Mouse (Mus musculus) spleen, postnatal 14 days (tissue): ENCODE data around the gene Adcy2.

ENCODE experiments used
- DNase-seq, 2 experiments: peaks; one replicate each; pipeline ENCODE4 v3.0.0; 2021 to 2022; ENCODE audit warnings: low spot score in 2 of 2

The Adcy2 gene

GRCm38 (mm10) chr13:68998918-68999801 is at the start of gene Adcy2:
Gene Adcy2 (minus strand): TSS chr13:68999541.
- DNase-seq: no peak

- DNase-seq: no peak
These were observed 37.8 kb upstream of the Adcy2 start for GRCm38 (mm10) chr13:69036991-69037597.

GRCm38 (mm10) chr13:69034621-69035020 is 35.3 kb upstream of the Adcy2 start:
- no peak for DNase-seq

- no peak for DNase-seq
These were observed 34.2 kb upstream of the Adcy2 start for GRCm38 (mm10) chr13:69033532-69033931.

- no peak for DNase-seq
These were observed 29.9 kb upstream of the Adcy2 start for GRCm38 (mm10) chr13:69029078-69029757.

- DNase-seq: no peak
These were observed 25.6 kb upstream of the Adcy2 start for GRCm38 (mm10) chr13:69024964-69025363.

- no peak for DNase-seq
These were observed 23.9 kb upstream of the Adcy2 start for GRCm38 (mm10) chr13:69023239-69023638.

- DNase-seq: no peak
These were observed 21.2 kb upstream of the Adcy2 start for GRCm38 (mm10) chr13:69020574-69020973.

GRCm38 (mm10) chr13:69006915-69007314 is 7.6 kb upstream of the Adcy2 start:
- DNase-seq: no peak

GRCm38 (mm10) chr13:69006091-69006490 is 6.8 kb upstream of the Adcy2 start:
- DNase-seq: no peak

- no peak for DNase-seq
These were observed 5.1 kb upstream of the Adcy2 start for GRCm38 (mm10) chr13:69004406-69004805.

GRCm38 (mm10) chr13:69002631-69003030 is 3.3 kb upstream of the Adcy2 start:
- no peak for DNase-seq

- DNase-seq: no peak
These were observed 2.8 kb upstream of the Adcy2 start for GRCm38 (mm10) chr13:69002173-69002572.

- DNase-seq: no peak
These were observed 485 bp upstream of the Adcy2 start for GRCm38 (mm10) chr13:68999826-69000225.

GRCm38 (mm10) chr13:68998558-68998917 is 803 bp downstream of the Adcy2 start:
- DNase-seq: no peak

- DNase-seq: no peak
These were observed 1.4 kb downstream of the Adcy2 start for GRCm38 (mm10) chr13:68997821-68998551.

- no peak for DNase-seq
These were observed 2.0 kb downstream of the Adcy2 start for GRCm38 (mm10) chr13:68997386-68997785.

GRCm38 (mm10) chr13:68996661-68997060 is 2.7 kb downstream of the Adcy2 start:
- DNase-seq: no peak

- DNase-seq: no peak
These were observed 13.6 kb downstream of the Adcy2 start for GRCm38 (mm10) chr13:68985789-68986188.

GRCm38 (mm10) chr13:68984000-68984399 is 15.3 kb downstream of the Adcy2 start:
- DNase-seq: no peak

- DNase-seq: no peak
These were observed 18.3 kb downstream of the Adcy2 start for GRCm38 (mm10) chr13:68981048-68981447.

- no peak for DNase-seq
These were observed 26.2 kb downstream of the Adcy2 start for GRCm38 (mm10) chr13:68973143-68973542.
